Comparison of ENCODE assay signal across 8 mouse cellular contexts in genomic region chr8:46739003-46739949, GRCm38 (mm10). TPM values are rescaled to one million over a fixed set of nuclear protein-coding genes. Genes with fewer than 3 reads are reported as not detected.
DNase-seq lines count a peak whose midpoint lies in the region; ATAC-seq and TF ChIP-seq lines count a peak whose summit lies in the region.

Gene Irf2 (plus strand): TSS chr8:46739732.

- peak; percentile 59 for ATAC-seq in forebrain, postnatal 0 days
- ATAC-seq in lung, embryonic 16.5 days (ENCODE audit: low read depth) = peak; percentile 91

- peak; percentile 96 for TF ChIP-seq POLR2A in thymus, adult 2 months (IDR thresholded peaks at IDR 0.05; ENCODE audit: control insufficient read depth, extremely low read depth, insufficient read depth, low read length, poor library complexity)

- TF ChIP-seq CTCF in forebrain, postnatal 0 days (IDR thresholded peaks at IDR 0.05; ENCODE audit: low read depth) = peak; percentile 24; the same call in 1 of the 2 replicates
- peak; percentile 61; the same call in 1 of the 2 replicates for TF ChIP-seq CTCF in thymus, adult 2 months (IDR thresholded peaks at IDR 0.05; ENCODE audit: borderline replicate concordance, control insufficient read depth, extremely low read depth, insufficient read depth, low read length, poor library complexity)

- peak within 1 kb of the TSS; percentile 93 for H3K9ac ChIP-seq in forebrain, postnatal 0 days
- H3K9ac ChIP-seq in lung, embryonic 16.5 days (ENCODE audit: low read length) = peak within 1 kb of the TSS; percentile 99

- no peaks in the 10 kb centered on the region for H3K9me3 ChIP-seq in forebrain, postnatal 0 days (ENCODE audit: low read length)
- H3K9me3 ChIP-seq in lung, embryonic 16.5 days (ENCODE audit: control insufficient read depth, low read length) = peaks cover 6% of the 10 kb centered on the region

- H3K27me3 ChIP-seq in forebrain, postnatal 0 days (ENCODE audit: insufficient read depth, low read length) = no peaks in the 10 kb centered on the region
- H3K27me3 ChIP-seq in lung, embryonic 16.5 days (ENCODE audit: control insufficient read depth, insufficient read depth, low read depth, low read length) = no peaks in the 10 kb centered on the region
- no peaks in the 10 kb centered on the region for H3K27me3 ChIP-seq in thymus, adult 2 months (ENCODE audit: control insufficient read depth, insufficient read depth, low read length)

- H3K4me1 ChIP-seq in forebrain, postnatal 0 days (ENCODE audit: insufficient read depth) = no peaks in the 10 kb centered on the region; the same call in 1 of the 2 replicates
- peaks cover 18% of the 10 kb centered on the region for H3K4me1 ChIP-seq in lung, embryonic 16.5 days (replicated peaks; ENCODE audit: control insufficient read depth, insufficient read depth, low read length)
- H3K4me1 ChIP-seq in thymus, adult 2 months (replicated peaks; ENCODE audit: control insufficient read depth, insufficient read depth, low read length) = peaks cover 8% of the 10 kb centered on the region

- H3K36me3 ChIP-seq in forebrain, postnatal 0 days (ENCODE audit: insufficient read depth) = no peaks in the 10 kb centered on the region
- H3K36me3 ChIP-seq in lung, embryonic 16.5 days (ENCODE audit: control insufficient read depth, insufficient read depth, low read length) = no peaks in the 10 kb centered on the region; the same call in 1 of the 2 replicates
- no peaks in the 10 kb centered on the region for H3K36me3 ChIP-seq in thymus, adult 2 months (ENCODE audit: control insufficient read depth, insufficient read depth, low read length)

- peak within 1 kb of the TSS; percentile 87 for H3K27ac ChIP-seq in forebrain, postnatal 0 days (ENCODE audit: low read depth, low read length)
- H3K27ac ChIP-seq in lung, embryonic 16.5 days (ENCODE audit: low read length) = peak within 1 kb of the TSS; percentile 97
- H3K27ac ChIP-seq in thymus, adult 2 months (ENCODE audit: control insufficient read depth, insufficient read depth, low read length) = peak within 1 kb of the TSS; percentile 97

- H3K4me2 ChIP-seq in forebrain, postnatal 0 days (ENCODE audit: low read depth) = peak within 1 kb of the TSS; percentile 79
- peak within 1 kb of the TSS; percentile 65 for H3K4me2 ChIP-seq in lung, embryonic 16.5 days (ENCODE audit: low read depth, low read length)

- WGBS in forebrain, postnatal 0 days = under 1% methylated on average over 51 of the region's 51 CpGs
- under 1% methylated on average over 45 of the region's 51 CpGs for WGBS in lung, embryonic 16.5 days
- under 1% methylated on average over 49 of the region's 51 CpGs for WGBS in thymus, adult 2 months

- peak within 1 kb of the TSS; percentile 87 for H3K4me3 ChIP-seq in forebrain, postnatal 0 days (ENCODE audit: low read depth, low read length)
- peak within 1 kb of the TSS; percentile 86 for H3K4me3 ChIP-seq in lung, embryonic 16.5 days (ENCODE audit: low read length)
- H3K4me3 ChIP-seq in thymus, adult 2 months (ENCODE audit: control insufficient read depth, insufficient read depth, low read length) = peak within 1 kb of the TSS; percentile 99

- peak; percentile 93 for DNase-seq in MN1 (ENCODE audit: low spot score)
- DNase-seq in cerebellum, adult 8-10 months = peak; percentile 66
- peak; percentile 69 for DNase-seq in forebrain, postnatal 0 days
- DNase-seq in heart, postnatal 4 days = peak; percentile 88
- DNase-seq in layer of hippocampus, adult 8-10 months (ENCODE audit: low spot score in 2 of 2) = peak; percentile 69 to 72
- peak; percentile 86 for DNase-seq in ovary, adult 18-20 months (ENCODE audit: low spot score)
- peak; percentile 89 for DNase-seq in thymus, adult 2 months

RNA-seq across cellular contexts. Expression of gene Irf2, which starts in this region (rescaled TPM):
- 3.0 and 8.5 TPM in 2 replicates for total RNA-seq in forebrain, postnatal 0 days (2014; rRNA removed)
- 5.4 and 9.1 TPM in 2 replicates for polyA plus RNA-seq in forebrain, postnatal 0 days (2015; fragmentation: Nextera tagmentation; extraction: Ambion mirVana)
- total RNA-seq in heart, postnatal 4 days (2021) = 10 to 100 TPM; 29.6 to 36.3 TPM
- total RNA-seq in layer of hippocampus, adult 8-10 months (2022) = 10 to 100 TPM; 50.8 to 60.3 (median 54.0) TPM
- 38.3 and 39.4 TPM in 2 replicates for polyA plus RNA-seq in lung, embryonic 16.5 days (2015; fragmentation: Nextera tagmentation; extraction: Ambion mirVana)
- polyA plus RNA-seq in thymus, adult 2 months (2012; rRNA removed) = 28.3 and 29.8 TPM in 2 replicates

Comparison
In these comparisons a context has a peak if more than half of its experiments do, and no peak if none do; other contexts are left out.
1. Peak in every context shown above with its lines: DNase-seq, ATAC-seq, H3K4me3 ChIP-seq and H3K27ac ChIP-seq.